In the genomic region with DNA sequence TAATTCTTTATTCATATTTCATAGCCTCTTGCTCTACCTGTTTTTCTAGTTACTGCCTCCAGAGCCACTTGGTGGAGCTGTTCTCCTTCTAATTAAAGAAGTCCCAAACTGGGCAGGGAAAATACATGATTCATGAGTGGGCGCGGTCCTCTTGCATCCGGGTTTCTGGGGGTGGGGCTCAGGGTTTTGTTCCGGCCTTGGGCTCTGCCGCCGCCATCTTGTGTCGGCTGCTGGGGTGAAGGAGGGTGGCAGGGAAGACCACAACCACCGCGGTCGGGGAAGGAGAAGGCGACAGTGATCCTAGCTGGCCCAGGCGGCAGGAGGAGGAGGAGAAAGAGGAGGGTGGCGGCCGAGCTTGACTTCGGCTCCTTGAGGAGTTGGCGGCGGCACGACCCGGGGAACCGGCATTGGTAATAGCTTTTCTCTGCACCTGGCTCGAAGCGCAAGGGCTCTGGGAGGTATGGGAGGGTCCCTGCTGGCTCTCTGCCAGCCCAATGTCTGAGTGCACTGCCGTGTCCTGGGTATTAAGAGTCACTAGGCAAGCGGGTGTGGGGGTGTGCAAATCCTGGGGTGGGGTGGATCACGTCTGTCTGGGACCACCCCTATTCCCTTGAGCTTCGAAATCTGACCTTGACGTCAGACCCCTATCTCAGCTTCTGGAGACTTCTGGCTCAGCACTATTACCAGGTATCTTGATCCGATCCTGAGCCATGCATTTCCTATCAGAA, we compare ENCODE assay signal across 1 mouse cellular context.
TF ChIP-seq lines count a peak whose summit lies in the region.

No protein-coding gene starts in this region.

TF ChIP-seq in C2C12, 6 proteins besides CTCF, POLR2A, EP300 and RAD21:
- TF ChIP-seq CEBPB (IDR thresholded peaks at IDR 0.05; ENCODE audit: low read depth): no peak
- TF ChIP-seq USF1 (IDR thresholded peaks at IDR 0.05; ENCODE audit: low read depth): no peak
- TF ChIP-seq MAX (IDR thresholded peaks at IDR 0.05): no peak
- TF ChIP-seq MYOD1 (IDR thresholded peaks at IDR 0.05; ENCODE audit: control insufficient read depth, insufficient read length, low read depth): no peak
- TF ChIP-seq FOSL1 (IDR thresholded peaks at IDR 0.05; ENCODE audit: insufficient read depth, low read length, poor library complexity, severe bottlenecking): no peak
- TF ChIP-seq MYOG (IDR thresholded peaks at IDR 0.05; ENCODE audit: control insufficient read depth, extremely low read depth, insufficient read length): no peak
